Mouse (Mus musculus): ENCODE measurements around the gene Pqlc3. TPM values are rescaled to one million over a fixed set of nuclear protein-coding genes. Genes with fewer than 3 reads are reported as not detected.

Gene Pqlc3
- polyA plus RNA-seq (2012; rRNA removed; ENCODE audit: low replicate concordance), result 63.0 and 72.8 TPM in 2 replicates

DNA sequence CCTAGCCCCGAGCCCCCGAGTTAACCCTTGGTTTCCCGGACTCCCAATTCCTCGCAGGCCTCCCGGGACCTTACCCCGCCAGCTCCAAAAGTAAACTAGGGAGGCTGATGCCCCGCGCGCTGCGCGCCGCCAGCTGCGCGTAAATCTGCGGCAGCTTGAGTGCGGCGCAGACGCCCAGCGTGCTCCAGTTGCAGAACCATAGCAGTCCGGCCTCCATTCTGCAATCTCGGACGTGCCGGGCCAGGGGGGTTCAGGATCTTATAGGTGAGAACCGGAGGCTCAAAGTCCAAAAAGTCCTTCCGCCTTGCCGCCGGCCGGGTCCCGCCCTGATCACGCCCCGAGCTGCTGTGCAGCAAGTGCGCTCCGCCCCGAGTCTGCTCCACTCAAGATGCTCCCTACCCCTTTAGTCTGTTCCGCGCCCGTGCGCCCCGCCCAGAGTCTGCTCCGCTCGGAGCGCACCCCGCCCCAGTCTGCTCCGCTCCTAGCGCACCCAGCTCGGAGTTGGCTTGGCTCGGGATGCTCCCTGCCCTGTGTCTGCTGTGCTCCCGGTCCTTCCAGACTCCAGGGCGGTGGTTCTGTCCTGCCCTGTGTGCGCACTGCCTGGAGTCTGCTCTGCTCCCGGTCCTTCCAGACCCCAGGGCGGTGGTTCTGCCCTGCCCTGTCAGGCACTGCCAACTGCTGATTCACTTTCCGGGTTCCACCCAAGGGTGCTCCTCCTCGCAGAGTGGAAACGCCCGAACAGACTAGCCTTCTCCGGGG lies at the start of gene Pqlc3:
Gene Pqlc3 (minus strand): TSS at position 670 of the 759 bp plus-strand sequence.

GRCm38 (mm10) chr12:17011100-17011870 lies 11.1 kb upstream of the Pqlc3 start, which contains the start of gene 2410004P03Rik:
2410004P03Rik (minus strand) TSS chr12:17011727.

Other genes starting within 250 kb of the Pqlc3 start
- gene Greb1, start 199.5 kb downstream of the Pqlc3 start, polyA plus RNA-seq (2012; rRNA removed; ENCODE audit: low replicate concordance), result 2.1 and 3.0 TPM in 2 replicates
- gene E2f6, start 189.4 kb downstream of the Pqlc3 start, polyA plus RNA-seq (2012; rRNA removed; ENCODE audit: low replicate concordance), result 5.4 and 7.0 TPM in 2 replicates
- 1.2 and 1.4 TPM in 2 replicates for gene Rock2, start 105.5 kb downstream of the Pqlc3 start, polyA plus RNA-seq (2012; rRNA removed; ENCODE audit: low replicate concordance)
- 0.45 and 0.54 TPM in 2 replicates for gene 2410004P03Rik, start 11.3 kb upstream of the Pqlc3 start, polyA plus RNA-seq (2012; rRNA removed; ENCODE audit: low replicate concordance)
- 1.7 and 2.9 TPM in 2 replicates for gene Kcnf1, start 176.5 kb upstream of the Pqlc3 start, polyA plus RNA-seq (2012; rRNA removed; ENCODE audit: low replicate concordance)

All from duodenum, adult 2 months (tissue).